Mouse (Mus musculus) heart, postnatal 0 days (tissue): ENCODE data around the gene Gps2.

Source experiments
- CTCF ChIP-seq: IDR thresholded peaks from 2 replicates; pipeline ENCODE4 v1.5.1; 2016; ENCODE audit warnings: antibody characterized with exemption, control low read depth, low read depth
- EP300 ChIP-seq: IDR thresholded peaks from 2 replicates; pipeline ENCODE4 v1.6.1; 2016; ENCODE audit warnings: antibody characterized with exemption, low read depth

- TF ChIP-seq CTCF (no peak), EP300 (no peak)
Measured at GRCm38 (mm10) chr11:69939731-69940130, 26.0 kb downstream of the Gps2 start.
